Mouse (Mus musculus) testis, adult 2 months (tissue): Measurements from ENCODE around the gene Rbm41.

Experiments used
- CTCF ChIP-seq: fragments of 200-500 bp; IDR thresholded peaks from 2 replicates; pipeline ENCODE4 v1.5.1; 2012; ENCODE audit warnings: low read depth, mild to moderate bottlenecking, inconsistent platforms, low read length, moderate library complexity; ENCODE audit not compliant: control insufficient read depth, insufficient read depth, insufficient replicate concordance
- POLR2A ChIP-seq: fragments of 200-500 bp; IDR thresholded peaks from 2 replicates; pipeline ENCODE4 v1.6.1; 2012; ENCODE audit warnings: low read depth, mild to moderate bottlenecking, inconsistent platforms, low read length, moderate library complexity; ENCODE audit not compliant: control insufficient read depth

DNA sequence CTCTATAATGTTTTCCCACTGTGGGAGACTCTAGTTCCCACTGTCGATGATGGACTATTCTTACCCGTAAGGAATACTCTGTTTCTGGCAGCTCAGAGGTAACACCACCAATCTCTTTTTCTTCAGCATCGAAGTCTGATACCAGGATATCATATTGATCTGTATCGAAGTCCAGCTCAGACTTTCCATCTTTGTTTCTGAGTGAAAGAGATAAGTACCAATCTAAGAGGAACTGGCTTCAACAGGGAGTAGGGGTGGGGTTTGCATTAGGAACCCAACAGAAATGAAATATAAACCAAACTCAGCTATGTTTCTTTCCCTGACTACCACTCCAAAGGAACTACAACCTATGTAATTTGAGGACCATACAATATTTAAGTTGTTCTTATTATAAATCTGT lies 143.6 kb downstream of the Rbm41 start:
- TF ChIP-seq POLR2A = no peak
- TF ChIP-seq CTCF = no peak
